Mouse (Mus musculus): ENCODE measurements at regions not wholly inside any gene's neighbourhood (a gene's known extent, or its start where the extent isn't known, plus 50 kb on each side); places are given as distances from the start of the nearest gene placed in this dataset.

DNA sequence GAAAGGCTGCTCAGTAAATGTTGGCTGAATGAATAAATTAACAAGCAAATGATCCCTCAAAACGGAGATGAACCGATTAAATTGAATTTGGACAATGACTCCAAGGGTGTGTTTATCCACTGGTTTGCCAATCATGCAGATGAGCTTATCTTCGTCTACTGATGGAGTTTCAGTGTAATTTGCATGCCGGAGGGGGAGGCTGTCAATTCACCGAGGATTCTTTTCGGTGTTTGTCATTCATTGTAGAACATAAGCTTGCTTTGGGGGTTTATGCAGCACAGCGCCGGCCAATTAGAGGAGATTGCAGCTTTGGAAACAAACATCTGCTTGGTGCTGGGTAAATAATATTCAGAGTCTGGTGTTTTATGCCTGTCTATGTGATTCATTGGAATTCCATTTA lies 132.7 kb downstream of the Otoa start:
- no peak for DNase-seq
- intact Hi-C loops (cut with DNase I): no loop called here

DNA sequence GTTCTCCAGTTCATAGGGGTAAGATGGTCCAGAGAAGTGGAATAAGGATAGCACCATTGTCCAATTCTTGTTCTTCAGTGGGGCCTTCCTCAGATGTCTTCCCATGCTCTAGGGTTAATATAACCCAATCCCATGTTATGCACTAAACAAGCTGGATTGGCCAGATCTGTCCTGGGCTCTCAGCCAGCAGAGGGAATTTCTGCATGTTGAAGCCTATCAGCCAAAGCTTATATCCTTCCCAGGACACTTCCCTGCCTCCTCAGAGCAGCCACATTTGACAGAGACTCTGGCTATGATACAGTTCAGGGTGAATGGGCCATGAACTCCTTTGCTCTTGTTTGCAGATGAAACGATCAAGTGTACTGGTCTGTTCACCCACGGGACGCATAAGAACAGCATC lies 133.6 kb downstream of the Otoa start:
- intact Hi-C loops (cut with DNase I): no loop called here

DNA sequence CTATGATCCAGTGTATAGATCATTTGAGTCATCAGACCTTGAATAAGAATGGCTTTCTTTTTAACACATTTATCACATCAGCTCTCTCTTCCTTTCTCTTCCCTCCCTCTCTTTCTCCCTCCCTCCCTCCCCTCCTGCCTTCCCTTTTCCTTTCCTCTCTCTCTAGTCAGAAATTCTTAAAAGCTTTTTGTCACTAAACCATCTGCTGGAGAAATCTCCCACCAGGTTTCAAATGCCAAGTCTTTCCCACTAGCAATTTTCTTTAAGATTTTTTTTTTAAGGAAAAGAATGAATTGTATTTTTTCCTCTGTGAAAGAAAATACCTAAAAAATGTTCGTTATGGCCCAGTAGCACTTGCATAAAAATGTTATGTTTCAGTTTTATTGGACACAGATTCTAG lies 134.3 kb downstream of the Otoa start:
- no peak for DNase-seq
- intact Hi-C loops (cut with DNase I): no loop called here

More for the DNA sequence above, 133.6 kb downstream of the Otoa start:
- DNase-seq: no peak

DNA sequence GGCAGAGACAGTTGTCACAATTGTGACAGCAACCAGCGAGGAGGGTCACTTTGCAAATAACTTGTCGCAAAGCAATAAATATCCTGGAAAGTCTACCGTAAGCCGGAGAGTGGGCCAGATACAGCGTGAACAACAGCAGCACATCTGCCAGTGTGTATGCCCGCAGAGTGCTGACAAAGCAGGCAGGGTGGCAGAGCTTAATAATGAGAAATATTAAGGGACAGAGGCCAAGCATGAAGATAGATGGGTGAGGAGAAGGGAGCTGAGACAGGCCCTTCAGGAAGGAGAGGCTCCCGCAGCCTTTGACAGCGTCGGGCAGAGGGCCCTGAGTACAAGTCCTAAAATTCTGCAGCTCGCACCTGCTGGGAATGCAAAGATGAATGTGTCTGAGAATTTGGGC lies 136.6 kb downstream of the Otoa start:
- intact Hi-C loops (cut with DNase I): no loop called here
- no peak for DNase-seq

DNA sequence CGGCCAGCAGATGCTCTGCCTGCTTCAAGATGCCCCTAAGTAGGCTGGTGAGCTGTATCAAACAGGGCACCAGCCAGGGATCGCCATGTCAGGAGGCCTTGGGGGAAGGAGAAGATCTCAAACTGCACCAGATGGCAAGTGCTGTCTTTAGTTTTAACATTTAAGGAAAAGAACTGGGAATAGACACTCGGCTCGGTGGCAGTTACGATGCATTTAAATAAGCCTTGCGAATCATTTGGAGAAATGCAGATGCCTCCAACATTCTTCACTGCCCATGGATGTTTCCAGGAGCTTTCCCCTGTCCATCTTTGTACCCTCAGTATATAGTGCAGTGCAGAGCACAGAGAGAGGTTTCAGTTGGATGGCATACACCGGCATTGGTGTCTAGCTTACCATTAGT lies 139.7 kb downstream of the Otoa start:
- intact Hi-C loops (cut with DNase I): no loop called here
- DNase-seq: no peak

DNA sequence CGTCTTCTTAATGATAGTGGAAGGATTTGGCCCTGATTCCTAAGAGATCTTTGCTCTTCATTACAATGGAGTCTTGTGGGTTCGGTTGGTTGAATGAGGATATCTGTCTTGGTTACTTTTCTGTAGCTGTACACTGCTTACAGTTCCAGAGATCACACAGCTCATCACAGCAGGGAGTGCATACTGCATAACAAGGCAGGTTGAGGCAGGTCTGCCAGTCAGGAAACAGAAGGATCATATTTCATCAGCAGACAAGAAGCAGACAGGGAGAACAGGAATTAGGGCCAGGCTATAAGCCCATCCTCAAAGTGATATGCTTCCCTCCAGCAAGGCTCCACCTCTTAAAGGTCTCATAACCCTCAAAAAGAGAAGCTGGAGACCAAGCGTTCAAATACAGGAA lies 150.4 kb downstream of the Otoa start:
- intact Hi-C loops (cut with DNase I): no loop called here
- no peak for DNase-seq

DNA sequence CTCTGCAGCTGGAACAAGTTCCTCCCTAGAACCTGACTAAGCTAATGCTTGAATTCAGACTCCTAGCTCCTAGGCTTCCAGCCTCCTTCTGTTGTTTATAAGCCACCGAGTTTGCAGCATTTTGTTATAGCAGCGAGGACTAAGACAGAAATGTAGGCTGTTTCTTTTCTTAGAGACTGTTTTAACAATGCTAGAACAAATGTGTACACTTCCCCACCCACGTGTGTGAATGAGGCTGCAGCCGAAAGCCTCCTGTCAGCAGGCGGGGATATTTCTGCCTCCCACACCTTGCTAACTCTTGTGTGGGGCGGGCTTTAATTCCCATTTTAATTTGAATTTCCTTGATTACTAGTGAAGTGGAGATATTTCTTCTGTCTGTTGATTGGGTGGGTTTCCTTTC lies 153.4 kb downstream of the Otoa start:
- no peak for DNase-seq

DNA sequence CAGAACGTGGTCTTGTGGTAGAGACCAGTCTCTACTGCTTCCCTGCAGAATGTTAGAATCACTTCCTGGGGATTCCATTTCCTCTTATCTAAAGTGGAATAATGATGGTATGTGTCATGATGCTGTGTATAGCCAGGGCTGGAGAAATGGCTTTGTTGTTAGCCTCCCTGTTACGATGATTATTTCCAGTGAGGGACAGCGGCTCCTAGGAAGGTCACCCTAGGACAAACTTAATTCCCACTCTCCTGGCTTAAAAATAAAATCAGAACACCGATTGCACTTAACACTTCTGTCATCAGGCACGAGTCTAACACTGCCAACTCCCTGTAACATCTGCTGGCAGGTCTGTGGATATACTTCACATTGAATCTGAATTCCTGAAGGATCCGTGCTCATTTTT lies 151.9 kb upstream of the Hs3st2 start:
- no peak for DNase-seq
- intact Hi-C loops (cut with DNase I): no loop called here

More for the DNA sequence above, 153.4 kb downstream of the Otoa start:
- intact Hi-C loops (cut with DNase I): no loop called here

DNA sequence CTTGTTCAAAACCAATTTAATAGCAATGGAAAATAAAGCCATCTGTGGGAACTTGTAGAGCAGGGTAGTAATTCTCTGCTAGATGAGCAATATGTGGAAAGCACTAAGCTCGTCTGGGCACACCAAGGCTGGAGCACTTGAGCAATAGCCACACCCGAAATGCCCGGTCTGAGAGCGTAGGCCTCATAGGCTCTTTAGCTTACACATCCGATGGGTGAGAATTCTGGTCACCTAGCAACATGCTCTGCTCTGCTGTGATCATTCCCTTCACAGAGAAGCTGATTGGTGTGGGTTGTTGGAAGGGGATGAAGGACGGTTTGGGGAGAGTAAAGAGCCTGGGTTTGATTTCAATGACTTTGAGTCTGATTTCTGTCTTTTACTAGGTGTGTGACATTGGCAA lies 143.8 kb upstream of the Hs3st2 start:
- DNase-seq: no peak
- intact Hi-C loops (cut with DNase I): no loop called here

DNA sequence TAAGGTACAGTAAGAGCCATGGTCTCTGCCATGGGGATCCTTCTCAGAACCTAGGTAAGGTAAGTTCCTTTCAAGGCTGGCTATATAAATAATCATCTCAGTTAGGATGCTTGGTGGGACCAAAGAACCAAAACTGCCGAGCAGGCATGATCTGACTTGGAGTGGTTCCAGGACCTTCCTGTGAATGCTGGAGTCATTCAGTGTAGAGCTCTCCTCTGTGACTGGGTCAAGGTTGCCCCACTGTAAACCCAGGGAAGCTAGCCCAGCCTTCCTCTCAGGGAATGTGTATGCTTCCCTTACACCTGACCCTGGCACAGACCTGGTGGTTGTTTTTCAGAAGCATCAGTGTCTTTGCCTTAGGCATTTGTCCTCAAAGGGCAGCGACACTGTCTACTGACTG lies 134.2 kb upstream of the Hs3st2 start:
- intact Hi-C loops (cut with DNase I): no loop called here
- no peak for DNase-seq

DNA sequence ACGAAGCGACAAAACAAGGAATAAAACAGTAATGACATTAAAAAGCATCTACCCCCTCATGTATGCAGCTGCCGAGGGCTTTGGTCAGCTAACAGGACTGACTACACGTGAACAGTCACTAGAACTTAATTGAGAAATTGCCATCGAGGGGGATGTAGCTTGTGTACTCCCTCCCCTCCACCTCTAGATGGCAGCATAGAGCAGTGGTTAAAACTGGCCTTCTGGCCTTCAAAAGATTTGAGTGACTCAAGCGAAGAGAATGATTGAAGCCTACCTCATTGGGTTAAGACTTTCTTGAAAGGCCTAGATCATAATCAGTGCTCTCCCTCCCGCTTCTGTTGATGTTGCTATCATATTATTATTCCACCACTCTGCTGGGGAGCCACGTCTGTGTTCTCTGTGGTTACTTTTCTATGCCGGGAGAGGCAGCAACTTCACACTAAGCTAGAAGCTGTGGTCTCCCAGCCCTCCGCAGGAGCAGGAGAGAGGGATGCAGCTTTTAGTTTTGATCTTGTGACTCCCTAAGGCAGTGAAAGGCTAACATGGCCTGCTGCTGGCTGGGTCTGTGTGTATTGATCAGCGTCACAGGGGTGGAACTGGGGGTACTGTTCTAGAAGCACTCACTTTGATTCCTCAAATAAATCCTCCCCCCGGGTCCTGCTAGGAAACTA lies 132.7 kb upstream of the Hs3st2 start:
- DNase-seq: peak; percentile 10 to 24
- intact Hi-C loops (cut with DNase I): loop anchor here (1.0 to 2.0 kb wide), 2 partner anchors 304 to 382 kb away; no protein-coding TSS in a partner anchor

DNA sequence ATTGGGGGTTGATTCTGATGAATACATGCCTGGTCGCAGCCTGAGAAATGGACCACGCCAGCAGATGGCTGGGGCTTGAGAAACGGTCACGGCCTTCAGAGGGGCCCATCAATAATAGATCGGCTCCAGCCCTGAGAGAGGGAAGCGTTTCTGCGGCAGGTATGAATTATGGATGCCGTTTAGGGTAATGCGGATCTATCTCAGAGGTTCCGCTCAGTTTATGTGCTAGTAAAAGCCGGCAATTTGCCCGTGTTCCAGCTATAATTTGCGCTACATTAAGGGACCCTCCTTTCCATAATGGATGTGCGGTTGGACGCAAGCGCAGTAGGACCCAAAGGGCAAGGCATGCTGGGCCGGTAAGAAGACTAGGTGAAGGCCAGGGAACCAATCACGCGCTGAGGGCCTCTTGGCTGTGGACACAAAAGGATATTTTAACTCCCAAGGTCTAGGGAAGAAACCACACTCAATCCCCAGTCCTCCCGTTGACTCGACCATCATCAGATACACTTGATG lies 132.1 kb upstream of the Hs3st2 start:
- no peak for DNase-seq
- intact Hi-C loops (cut with DNase I): loop anchor here (1.0 to 2.0 kb wide), 2 partner anchors 304 to 381 kb away; no protein-coding TSS in a partner anchor

DNA sequence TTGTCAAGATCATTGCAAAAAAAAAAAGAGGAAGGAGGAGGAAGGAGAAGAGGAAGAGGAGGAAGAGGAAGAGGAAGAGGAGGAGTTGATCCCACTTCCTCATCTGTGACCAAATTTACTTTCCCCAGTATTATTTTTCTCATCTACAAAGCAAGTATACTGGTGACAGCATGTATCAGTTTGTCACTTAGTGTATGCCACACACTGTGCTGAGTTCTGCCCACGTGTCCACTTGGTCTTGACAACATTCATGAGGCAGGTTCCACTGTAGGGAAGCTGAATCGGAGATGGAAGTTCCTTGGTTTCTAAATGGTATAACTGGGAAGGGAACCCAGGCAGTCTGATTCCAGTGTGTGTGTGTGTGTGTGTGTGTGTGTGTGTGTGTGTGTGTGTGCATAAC lies 122.3 kb upstream of the Hs3st2 start:
- intact Hi-C loops (cut with DNase I): no loop called here
- DNase-seq: no peak

DNA sequence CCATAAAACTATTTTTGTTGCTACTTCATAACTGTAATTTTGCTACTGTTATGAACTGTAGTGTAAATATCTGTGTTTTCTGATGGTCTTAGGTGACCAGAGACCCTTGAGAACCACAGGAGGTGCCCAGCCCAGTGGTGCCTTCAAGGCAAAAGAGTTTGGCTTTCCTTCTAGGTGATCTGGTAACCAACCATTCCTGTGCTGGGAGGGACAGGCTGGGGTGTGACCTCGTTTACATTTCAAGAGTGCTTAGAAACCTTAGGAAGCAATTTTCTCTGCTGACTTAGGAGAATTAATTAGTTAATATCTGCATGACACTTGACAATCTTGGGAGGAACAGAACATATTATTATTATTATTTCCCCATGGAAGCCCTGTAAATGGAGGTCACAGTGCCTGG lies 111.1 kb upstream of the Hs3st2 start:
- intact Hi-C loops (cut with DNase I): no loop called here
- no peak for DNase-seq

DNA sequence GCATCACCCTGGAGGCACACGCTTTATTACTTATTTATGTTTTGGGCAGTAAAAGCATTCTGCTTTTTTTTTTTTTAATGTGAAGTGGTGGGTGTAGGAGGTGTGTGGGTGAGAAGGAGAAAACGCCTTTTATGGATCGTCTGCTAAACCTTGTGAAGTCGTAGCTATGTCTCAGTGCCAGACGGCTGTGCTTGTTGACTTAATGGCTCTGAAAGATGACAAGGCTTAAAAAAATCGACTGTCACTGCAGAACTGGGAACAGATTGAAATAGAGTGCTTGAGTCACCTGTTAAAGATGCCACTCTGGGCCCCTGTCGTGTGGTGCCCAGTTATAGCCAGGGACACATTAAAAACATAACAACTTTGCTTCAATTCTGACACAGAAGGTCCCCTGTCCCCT lies 109.5 kb upstream of the Hs3st2 start:
- intact Hi-C loops (cut with DNase I): no loop called here
- no peak for DNase-seq

DNA sequence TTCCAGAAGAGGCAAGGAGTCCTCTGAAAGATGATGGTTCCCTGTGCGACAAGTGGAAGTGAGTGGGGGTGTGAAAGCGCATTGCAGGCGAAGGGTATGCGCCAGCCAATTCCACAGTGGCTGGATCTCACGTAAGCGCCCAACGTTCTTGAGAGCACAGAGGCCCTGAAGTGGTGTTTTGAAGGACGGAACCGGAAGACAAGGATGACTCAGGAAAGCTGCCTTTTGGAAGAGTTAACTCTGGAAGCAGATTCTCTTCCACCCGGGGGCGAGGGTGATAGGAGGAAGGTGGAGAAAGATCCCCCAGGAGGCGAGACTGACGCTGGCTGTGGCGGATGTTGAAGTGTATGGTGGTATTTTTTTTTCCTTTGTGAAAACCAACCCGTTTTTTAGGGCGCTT lies 101.9 kb upstream of the Hs3st2 start:
- no peak for DNase-seq
- intact Hi-C loops (cut with DNase I): no loop called here

DNA sequence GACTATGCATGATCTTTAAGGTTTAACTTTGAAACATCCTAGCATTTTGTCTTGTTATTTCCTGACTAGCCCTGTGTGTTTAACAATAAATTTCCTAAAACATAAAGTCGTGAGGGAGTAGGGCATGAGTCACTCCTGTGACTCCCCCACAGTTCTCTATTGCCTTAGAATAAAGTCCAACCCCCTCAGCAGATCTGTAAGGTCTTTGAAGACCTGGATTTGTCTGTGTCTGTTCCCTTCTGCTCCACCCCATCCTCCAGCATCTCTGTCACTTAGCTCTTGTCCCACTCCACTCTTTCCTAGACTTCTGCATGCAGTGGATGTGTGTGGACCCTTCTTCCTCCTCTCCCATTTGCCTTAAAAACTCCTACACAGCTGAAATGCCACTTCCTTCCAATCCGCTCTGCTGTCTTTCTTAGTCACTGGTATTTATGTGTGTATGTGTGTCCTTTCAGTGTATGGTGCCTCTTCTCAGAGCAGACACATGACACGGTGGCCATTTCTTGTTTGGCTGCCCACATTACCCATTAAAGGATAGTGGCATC lies 95.4 kb upstream of the Hs3st2 start:
- intact Hi-C loops (cut with DNase I): no loop called here
- no peak for DNase-seq

DNA sequence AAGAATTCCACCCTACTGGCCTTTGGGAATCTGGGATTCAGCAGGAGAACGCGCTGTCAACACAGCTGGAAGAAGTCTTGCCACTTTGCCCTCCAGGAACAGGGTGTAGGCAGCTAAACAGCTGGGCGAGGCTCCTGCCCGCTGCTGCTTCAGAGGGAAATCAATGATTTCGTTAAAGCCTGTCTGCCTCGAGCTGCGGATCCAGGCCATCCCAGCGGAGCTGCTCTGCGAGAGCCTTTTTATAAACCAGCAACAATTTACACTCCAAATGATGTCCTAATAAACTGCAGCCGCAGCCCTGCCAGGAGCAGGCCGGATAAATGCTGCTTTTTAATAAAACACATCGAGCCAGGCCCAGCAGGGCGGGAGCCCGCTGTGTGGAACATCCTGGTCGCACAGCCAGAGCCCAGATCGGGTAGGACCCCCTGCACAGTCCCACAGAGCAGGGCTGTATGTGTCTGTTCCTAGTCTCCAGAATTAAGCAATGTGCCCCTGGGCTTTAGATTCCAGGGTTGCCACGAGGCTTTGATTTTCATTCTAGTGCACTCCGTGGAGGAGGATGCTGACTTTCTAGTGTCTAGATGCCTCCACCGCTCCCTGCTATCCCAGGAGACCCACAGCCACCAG lies 78.6 kb upstream of the Hs3st2 start:
- intact Hi-C loops (cut with DNase I): no loop called here
- no peak for DNase-seq

DNA sequence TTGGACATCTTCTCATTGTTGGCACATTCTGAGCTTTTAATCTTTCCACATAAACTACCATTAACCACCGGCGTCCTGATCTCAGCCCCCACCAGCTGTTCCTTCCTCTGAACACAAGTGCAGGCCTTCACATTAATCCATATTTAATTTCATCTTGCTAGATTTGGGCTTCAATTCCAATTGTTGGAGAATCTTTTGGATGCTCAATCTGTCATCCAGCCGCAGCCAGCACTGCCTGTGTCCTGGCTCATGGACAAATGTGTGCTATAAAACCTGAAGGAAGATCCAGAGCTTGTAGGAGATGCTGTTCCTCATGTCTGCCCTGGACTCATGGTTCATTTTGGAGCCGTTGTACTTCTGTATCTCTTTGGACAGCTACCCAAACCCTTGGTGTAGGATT lies 77.1 kb upstream of the Hs3st2 start:
- no peak for DNase-seq
- intact Hi-C loops (cut with DNase I): no loop called here

DNA sequence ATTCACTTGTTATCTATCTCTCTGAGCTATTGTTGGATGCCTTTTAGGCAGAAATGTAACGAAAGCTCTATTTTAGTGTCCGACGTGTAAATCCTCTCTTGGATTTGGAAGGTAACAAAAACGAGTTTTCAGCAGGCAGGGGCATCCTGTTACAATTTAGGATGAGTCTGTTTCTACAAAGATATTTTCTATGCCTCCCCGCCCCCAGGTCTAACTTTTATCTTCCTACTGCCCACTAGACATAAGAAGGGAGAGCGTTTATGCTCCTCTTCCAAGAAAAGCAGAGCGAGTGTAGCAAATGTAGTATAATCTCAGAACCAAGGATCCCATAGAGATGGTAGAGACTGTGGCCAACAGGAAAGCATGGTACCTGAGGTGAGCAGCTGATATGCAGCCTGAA lies 62.4 kb upstream of the Hs3st2 start:
- no peak for DNase-seq
- intact Hi-C loops (cut with DNase I): no loop called here

DNA sequence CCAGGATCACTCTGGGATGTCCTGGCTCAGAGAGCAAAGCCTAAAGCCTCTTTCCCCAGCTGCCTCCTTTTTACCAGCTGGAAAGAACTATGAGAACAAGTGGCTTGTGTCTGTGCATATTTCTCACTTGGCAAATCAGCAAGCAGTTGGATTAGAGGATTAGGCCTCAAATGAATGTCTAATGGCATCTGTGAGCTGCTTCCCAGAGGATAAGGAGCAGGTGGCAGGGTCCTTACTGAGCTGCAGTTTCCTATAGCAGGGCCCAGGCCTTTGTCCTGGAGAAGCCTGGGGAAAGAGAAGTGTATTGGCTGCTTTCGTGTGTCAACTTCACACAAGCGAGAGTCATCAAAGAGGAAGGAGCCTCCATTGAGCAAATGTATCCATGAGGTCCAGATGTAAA lies 59.1 kb upstream of the Hs3st2 start:
- no peak for DNase-seq
- intact Hi-C loops (cut with DNase I): no loop called here

DNA sequence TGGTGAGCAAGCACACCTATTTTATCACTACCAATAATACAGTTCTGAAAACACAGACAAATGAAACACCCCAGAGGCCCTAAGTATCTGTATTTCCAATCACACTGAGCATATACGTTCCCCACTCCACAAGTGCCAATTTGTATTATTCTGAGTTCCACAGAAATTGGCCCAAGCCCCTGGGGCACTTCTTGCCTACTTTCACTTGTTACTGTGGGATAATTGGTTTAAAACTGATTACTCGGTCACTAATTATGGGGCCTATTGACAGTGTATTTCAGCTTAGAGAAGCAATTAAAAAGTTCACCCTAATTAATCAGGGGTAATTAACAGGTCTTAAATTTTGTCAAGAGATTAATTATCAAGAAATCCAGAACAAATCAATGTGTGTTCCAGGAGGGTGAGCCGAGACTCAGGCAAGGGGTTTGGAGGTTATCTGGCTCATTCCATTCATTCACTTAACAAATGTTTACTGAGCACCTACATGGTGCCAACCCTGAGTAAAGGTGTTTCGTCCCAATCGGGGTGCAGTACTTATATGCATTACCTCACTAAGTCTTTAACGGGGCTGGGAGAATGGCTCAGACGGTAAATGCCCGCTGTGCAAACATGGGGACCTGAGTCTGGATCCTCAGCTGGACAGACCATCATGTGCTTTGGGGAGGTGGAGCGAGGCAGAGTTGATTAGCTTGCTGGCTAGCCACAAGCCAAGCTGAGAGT lies 56.1 kb upstream of the Hs3st2 start:
- DNase-seq: no peak
- intact Hi-C loops (cut with DNase I): no loop called here

Data from heart, postnatal 36 days (tissue).